Mouse (Mus musculus): ENCODE measurements around the gene Gm382. TPM values are rescaled to one million over a fixed set of nuclear protein-coding genes. Genes with fewer than 3 reads are reported as not detected.

Gm382 gene
- not detected for total RNA-seq (2021)
- long read RNA-seq, experiment 1, result 0 reads
- long read RNA-seq, experiment 2, result 0 reads

GRCm38 (mm10) chrX:127039672-127040071 is at the start of gene Gm382:
TSS of gene Gm382 (plus strand) at chrX:127039972.
- no peak for DNase-seq (ENCODE audit: low spot score in 2 of 2)

- DNase-seq (ENCODE audit: low spot score in 2 of 2), result no peak
These were observed 30.4 kb downstream of the Gm382 start for GRCm38 (mm10) chrX:127070179-127070578.

- no peak for DNase-seq (ENCODE audit: low spot score in 2 of 2)
These were observed 51.5 kb downstream of the Gm382 start for GRCm38 (mm10) chrX:127091282-127091681.

GRCm38 (mm10) chrX:127093036-127093435 is 53.3 kb downstream of the Gm382 start:
- no peak for DNase-seq (ENCODE audit: low spot score in 2 of 2)

GRCm38 (mm10) chrX:127093961-127094360 is 54.2 kb downstream of the Gm382 start:
- DNase-seq (ENCODE audit: low spot score in 2 of 2), result no peak

- DNase-seq (ENCODE audit: low spot score in 2 of 2), result no peak
These were observed 64.6 kb downstream of the Gm382 start for GRCm38 (mm10) chrX:127104341-127104740.

Other genes with a start within 250 kb of the Gm382 start
- not detected for gene 4932411N23Rik, start 224.1 kb upstream of the Gm382 start, total RNA-seq (2021)

All from adrenal gland, adult 18-20 months (tissue).